Mouse (Mus musculus): ENCODE data around the gene Gm45021. TPM values are rescaled to one million over a fixed set of nuclear protein-coding genes. Genes with fewer than 3 reads are reported as not detected.

The Gm45021 gene
- total RNA-seq, 1 experiment from 2014 or later = not detected

DNA sequence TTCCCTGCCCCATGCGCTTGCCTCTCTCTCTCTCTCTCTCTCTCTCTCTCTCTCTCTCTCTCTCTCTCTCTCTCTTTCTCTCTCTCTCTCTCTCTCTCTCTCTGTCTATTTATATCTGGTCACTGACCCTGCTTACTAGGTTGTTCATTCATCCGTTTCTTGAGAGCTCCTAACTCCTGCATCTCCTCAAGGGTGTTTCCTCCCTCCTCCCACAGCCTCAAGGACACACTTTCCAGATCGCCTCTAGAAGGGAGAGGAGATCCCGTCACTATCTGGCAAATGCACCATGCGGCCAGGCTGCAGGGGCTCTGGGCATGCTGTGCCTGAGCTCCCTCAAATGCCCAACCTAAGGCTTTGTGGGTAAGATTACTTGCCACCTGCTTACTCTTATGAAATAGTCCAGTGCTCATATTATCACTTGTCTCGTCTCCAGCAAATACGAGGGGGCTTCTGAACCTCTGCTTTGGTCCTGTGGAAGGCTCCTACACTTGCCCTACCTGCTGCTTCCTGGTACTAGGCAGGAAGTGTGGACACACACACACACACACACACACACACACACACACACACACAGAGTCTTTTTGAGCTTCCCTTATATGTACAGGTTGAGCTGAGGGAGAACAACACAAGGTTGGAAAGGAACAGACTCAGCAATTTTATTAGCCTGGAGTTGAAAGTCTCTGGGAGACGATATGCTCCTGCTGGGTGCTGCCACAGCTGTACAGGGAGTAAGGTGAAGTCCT, 20.2 kb upstream of the Gm45021 start:
- ATAC-seq (ENCODE audit: extremely low read depth, insufficient number of reproducible peaks, low FRiP score, poor library complexity, severe bottlenecking) = no peak

- no peak for ATAC-seq (ENCODE audit: extremely low read depth, insufficient number of reproducible peaks, low FRiP score, poor library complexity, severe bottlenecking)
These were observed 17.4 kb upstream of the Gm45021 start for GRCm38 (mm10) chr6:48572014-48572413.

GRCm38 (mm10) chr6:48572572-48573061, 16.8 kb upstream of the Gm45021 start, which contains the start of gene Rarres2:
Gene Rarres2 (minus strand): TSS chr6:48572789.
- no peak for ATAC-seq (ENCODE audit: extremely low read depth, insufficient number of reproducible peaks, low FRiP score, poor library complexity, severe bottlenecking)

GRCm38 (mm10) chr6:48573280-48573679, 16.1 kb upstream of the Gm45021 start:
- no peak for ATAC-seq (ENCODE audit: extremely low read depth, insufficient number of reproducible peaks, low FRiP score, poor library complexity, severe bottlenecking)

DNA sequence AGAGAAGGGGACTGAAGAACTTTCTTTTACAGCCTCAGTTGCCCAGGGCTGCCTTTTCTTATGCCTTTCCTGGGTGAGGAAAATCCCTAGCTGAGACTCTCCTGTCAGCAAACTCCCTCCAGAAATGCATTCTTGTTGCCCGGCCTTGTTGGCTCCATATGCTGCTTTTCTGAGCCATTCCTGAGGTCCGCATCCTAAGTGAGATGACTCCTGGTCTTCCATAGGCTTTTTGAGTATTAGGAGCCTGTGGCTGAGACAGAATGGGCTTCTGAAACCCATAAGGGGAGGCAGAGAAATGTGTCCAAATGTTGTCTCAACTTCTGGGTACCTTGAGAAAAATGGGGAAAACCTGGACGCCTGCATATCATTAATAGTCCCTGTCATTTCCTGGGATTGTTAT, 15.4 kb upstream of the Gm45021 start:
- no peak for ATAC-seq (ENCODE audit: extremely low read depth, insufficient number of reproducible peaks, low FRiP score, poor library complexity, severe bottlenecking)

GRCm38 (mm10) chr6:48578736-48579135, 10.7 kb upstream of the Gm45021 start:
- ATAC-seq (ENCODE audit: extremely low read depth, insufficient number of reproducible peaks, low FRiP score, poor library complexity, severe bottlenecking) = no peak

GRCm38 (mm10) chr6:48579215-48579648, 10.2 kb upstream of the Gm45021 start:
- no peak for ATAC-seq (ENCODE audit: extremely low read depth, insufficient number of reproducible peaks, low FRiP score, poor library complexity, severe bottlenecking)

DNA sequence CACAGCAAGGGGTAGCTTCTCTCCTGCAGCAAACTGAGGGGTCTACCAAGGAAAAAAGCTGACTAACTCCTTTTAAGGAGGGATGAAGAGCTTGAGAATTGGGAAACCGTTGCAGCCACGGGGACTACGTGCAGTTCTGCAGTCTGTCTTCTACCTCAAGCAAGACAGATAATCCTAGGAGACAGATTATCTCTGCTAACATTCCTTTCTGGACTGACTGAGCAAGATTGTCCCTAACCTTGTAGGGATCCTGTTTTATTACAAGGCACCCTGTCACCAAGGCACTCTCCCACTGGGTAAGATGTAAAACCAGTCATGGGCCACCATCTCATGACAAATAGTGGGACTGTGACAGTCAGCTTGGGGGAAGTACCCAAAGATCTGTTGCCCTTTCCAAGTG, 8.2 kb upstream of the Gm45021 start:
- no peak for ATAC-seq (ENCODE audit: extremely low read depth, insufficient number of reproducible peaks, low FRiP score, poor library complexity, severe bottlenecking)

GRCm38 (mm10) chr6:48582037-48582436, 7.4 kb upstream of the Gm45021 start:
- 0 out of 2 replicates have a peak, but pooled peaks have one; percentile 48 for ATAC-seq (ENCODE audit: extremely low read depth, insufficient number of reproducible peaks, low FRiP score, poor library complexity, severe bottlenecking)

DNA sequence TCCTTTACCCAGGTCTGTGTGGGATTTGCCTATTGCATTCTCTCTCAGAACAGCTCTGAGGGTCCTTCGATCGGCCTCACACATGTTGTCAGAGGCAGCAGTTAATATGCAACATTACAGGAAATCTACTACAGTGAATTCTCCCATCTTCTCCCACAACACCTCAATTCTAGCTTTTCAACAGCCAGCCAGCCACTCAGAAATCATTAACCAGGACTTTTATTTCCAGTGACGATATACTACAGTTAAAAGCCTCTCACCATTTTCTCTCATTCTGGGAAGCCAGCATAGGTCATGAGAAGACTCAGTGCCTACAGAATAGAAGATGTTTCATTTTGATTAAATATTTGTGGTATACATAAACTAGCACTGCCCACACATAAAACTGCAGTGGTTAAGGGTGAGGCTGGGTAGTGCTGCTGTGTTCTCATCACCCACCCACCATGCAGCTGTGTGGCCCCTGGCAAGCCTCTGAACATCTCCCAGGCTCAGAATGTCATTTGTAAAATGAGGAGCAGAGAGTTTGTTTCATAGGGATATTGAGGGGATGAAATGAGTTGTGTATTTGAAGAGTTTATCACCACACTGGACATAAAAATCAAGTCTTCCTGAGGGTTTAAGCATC, 1.9 kb downstream of the Gm45021 start:
- no peak for ATAC-seq (ENCODE audit: extremely low read depth, insufficient number of reproducible peaks, low FRiP score, poor library complexity, severe bottlenecking)

- ATAC-seq (ENCODE audit: extremely low read depth, insufficient number of reproducible peaks, low FRiP score, poor library complexity, severe bottlenecking) = no peak
These were observed 2.5 kb downstream of the Gm45021 start for GRCm38 (mm10) chr6:48591871-48592270.

GRCm38 (mm10) chr6:48593158-48594042, 4.0 kb downstream of the Gm45021 start, which contains the start of the genes Repin1 and Gm44965:
Gene Repin1 (plus strand): TSS chr6:48593883.
Gene Gm44965 (plus strand): TSS chr6:48593941.
- ATAC-seq (ENCODE audit: extremely low read depth, insufficient number of reproducible peaks, low FRiP score, poor library complexity, severe bottlenecking) = peak; percentile 21; the same call in 1 of the 2 replicates

GRCm38 (mm10) chr6:48594043-48594738, 4.8 kb downstream of the Gm45021 start:
- no peak for ATAC-seq (ENCODE audit: extremely low read depth, insufficient number of reproducible peaks, low FRiP score, poor library complexity, severe bottlenecking)

GRCm38 (mm10) chr6:48595278-48595677, 5.9 kb downstream of the Gm45021 start:
- ATAC-seq (ENCODE audit: extremely low read depth, insufficient number of reproducible peaks, low FRiP score, poor library complexity, severe bottlenecking) = no peak

GRCm38 (mm10) chr6:48596545-48597232, 7.3 kb downstream of the Gm45021 start:
- no peak for ATAC-seq (ENCODE audit: extremely low read depth, insufficient number of reproducible peaks, low FRiP score, poor library complexity, severe bottlenecking)

DNA sequence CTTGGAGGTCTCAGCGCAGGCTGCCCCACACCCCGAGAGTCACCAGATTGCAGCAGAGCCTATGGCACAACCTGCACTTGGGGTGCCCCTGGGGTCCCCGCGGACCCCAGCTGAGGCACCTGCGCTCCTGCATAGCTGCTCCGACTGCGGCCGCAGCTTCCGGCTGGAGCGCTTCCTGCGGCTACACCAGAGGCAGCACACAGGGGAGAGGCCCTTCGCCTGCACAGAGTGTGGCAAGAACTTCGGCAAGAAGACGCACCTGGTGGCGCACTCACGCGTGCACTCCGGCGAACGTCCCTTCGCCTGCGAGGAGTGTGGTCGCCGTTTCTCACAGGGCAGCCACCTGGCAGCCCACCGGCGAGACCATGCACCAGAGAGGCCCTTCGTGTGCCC, 7.8 kb downstream of the Gm45021 start:
- no peak for ATAC-seq (ENCODE audit: extremely low read depth, insufficient number of reproducible peaks, low FRiP score, poor library complexity, severe bottlenecking)

GRCm38 (mm10) chr6:48600594-48600993, 11.2 kb downstream of the Gm45021 start:
- ATAC-seq (ENCODE audit: extremely low read depth, insufficient number of reproducible peaks, low FRiP score, poor library complexity, severe bottlenecking) = no peak
